Mouse (Mus musculus) liver, adult 2 months (tissue): ENCODE measurements around the gene Gm973. TPM values are rescaled to one million over a fixed set of nuclear protein-coding genes. Genes with fewer than 3 reads are reported as not detected.

Experiments
- DNase-seq: peaks from one replicate; pipeline ENCODE4 v3.0.0-alpha.2; 2011; ENCODE audit warnings: low read depth, low spot score; ENCODE audit errors: extremely low read depth
- H3K27ac ChIP-seq: fragments of 200-500 bp; replicated peaks from 2 replicates; pipeline ENCODE4 v1.5.1; 2012; ENCODE audit warnings: low read depth, mild to moderate bottlenecking, control low read depth, inconsistent platforms, low read length; ENCODE audit not compliant: insufficient read depth
- H3K27me3 ChIP-seq: fragments of 200-500 bp; 2 replicates; pipeline ENCODE4 v1.6.1; 2012; ENCODE audit warnings: mild to moderate bottlenecking, moderate library complexity, low read length, inconsistent platforms; ENCODE audit not compliant: control insufficient read depth, insufficient read depth
- H3K36me3 ChIP-seq: fragments of 200-500 bp; 2 replicates; pipeline ENCODE4 v1.6.1; 2012; ENCODE audit warnings: low read length, inconsistent platforms; ENCODE audit not compliant: control insufficient read depth, insufficient read depth
- H3K4me1 ChIP-seq: fragments of 200-500 bp; 2 replicates; pipeline ENCODE4 v1.6.1; 2011; ENCODE audit warnings: low read length; ENCODE audit not compliant: control insufficient read depth, insufficient read depth
- H3K4me3 ChIP-seq: fragments of 200-500 bp; 2 replicates; pipeline ENCODE4 v1.5.1; 2011; ENCODE audit warnings: low read depth, mild to moderate bottlenecking, control low read depth, low read length, moderate library complexity; ENCODE audit not compliant: insufficient read depth
- H3K79me2 ChIP-seq: fragments of 200-500 bp; 2 replicates; pipeline ENCODE4 v1.6.1; 2012; ENCODE audit warnings: inconsistent platforms, mild to moderate bottlenecking, low read length, moderate library complexity; ENCODE audit not compliant: control insufficient read depth, insufficient read depth
- H3K9ac ChIP-seq: fragments of 200-500 bp; 2 replicates; pipeline ENCODE4 v1.6.1; 2012; ENCODE audit warnings: low read depth, mild to moderate bottlenecking, control low read depth, inconsistent platforms, low read length
- CTCF ChIP-seq: fragments of 200-500 bp; IDR thresholded peaks from 2 replicates; pipeline ENCODE4 v1.5.1; 2011; ENCODE audit warnings: low read depth, low read length, control low read depth
- POLR2A ChIP-seq: fragments of 200-500 bp; IDR thresholded peaks from 2 replicates; pipeline ENCODE4 v1.6.1; 2011; ENCODE audit warnings: low read length, control low read depth; ENCODE audit not compliant: insufficient read depth; ENCODE audit errors: extremely low read depth
- WGBS: fragments of 180-500 bp; shearing (Covaris S2); methylation state at CpG from one replicate; pipeline ENCODE4 v1.1.7; 2018; 5-methylcytosine and 5-hydroxymethylcytosine counted together
- polyA plus RNA-seq: library from polyadenylated mRNA; depleted of rRNA; stranded (reverse); fragments of >200 nt; gene quantifications from 2 replicates; pipeline ENCODE4 v1.2.3, GENCODE M21; 2012
- total RNA-seq: library from RNA; depleted of rRNA; stranded (reverse); fragments of >200 nt; gene quantifications from 2 replicates; pipeline ENCODE4 v1.2.3, GENCODE M21; 2014

Gm973 gene
- total and polyA plus RNA-seq, 2 experiments: not detected

GRCm38 (mm10) chr1:59475618-59476017 is 40.4 kb upstream of the Gm973 start:
- Histone ChIP-seq H3K27me3 (no peaks in the 10 kb centered on the region), H3K27ac (no peak overlapping the region), H3K9ac (no peak overlapping the region), H3K36me3 (no peaks in the 10 kb centered on the region), H3K4me3 (no peak overlapping the region), H3K79me2 (no peaks in the 10 kb centered on the region), H3K4me1 (no peaks in the 10 kb centered on the region)
- WGBS: 47% methylated on average over 2 of the region's 2 CpGs
- DNase-seq: no peak
- TF ChIP-seq POLR2A (no peak), CTCF (no peak)

GRCm38 (mm10) chr1:59478911-59479310 is 37.2 kb upstream of the Gm973 start:
- TF ChIP-seq POLR2A (no peak), CTCF (no peak)
- H3K9ac ChIP-seq: no peak overlapping the region
- H3K4me3 ChIP-seq: no peak overlapping the region
- 0 out of 2 replicates have a peak, but pooled peaks cover 2% of the 10 kb centered on the region for H3K4me1 ChIP-seq
- no peak overlapping the region for H3K27ac ChIP-seq
- no peak for DNase-seq
- H3K79me2 ChIP-seq: peaks cover 17% of the 10 kb centered on the region
- WGBS: 73% methylated on average over 3 of the region's 3 CpGs
- H3K27me3 ChIP-seq: no peaks in the 10 kb centered on the region
- no peaks in the 10 kb centered on the region for H3K36me3 ChIP-seq

GRCm38 (mm10) chr1:59480821-59481455 is 35.1 kb upstream of the Gm973 start:
- TF ChIP-seq CTCF (no peak), POLR2A (no peak)
- DNase-seq: no peak
- WGBS: 44% methylated on average over 23 of the region's 23 CpGs

GRCm38 (mm10) chr1:59481456-59482291 is 34.4 kb upstream of the Gm973 start:
- peak overlapping the region; percentile 90 for H3K27ac ChIP-seq

More at GRCm38 (mm10) chr1:59480821-59481455, 35.1 kb upstream of the Gm973 start:
- H3K9ac ChIP-seq: peak overlapping the region; percentile 76
- peaks cover 26% of the 10 kb centered on the region for H3K79me2 ChIP-seq
- 0 out of 2 replicates have a peak, but pooled peaks cover 2% of the 10 kb centered on the region for H3K4me1 ChIP-seq
- H3K27ac ChIP-seq: peak overlapping the region; percentile 77
- H3K27me3 ChIP-seq: no peaks in the 10 kb centered on the region
- H3K36me3 ChIP-seq: no peaks in the 10 kb centered on the region
- peak overlapping the region; percentile 52 for H3K4me3 ChIP-seq

GRCm38 (mm10) chr1:59482331-59482695 is 33.8 kb upstream of the Gm973 start, which contains the start of gene Fzd7:
Fzd7 (plus strand) TSS chr1:59482424.
- WGBS: under 1% methylated on average over 35 of the region's 35 CpGs
- TF ChIP-seq CTCF (no peak), POLR2A (no peak)
- Histone ChIP-seq H3K9ac (peak within 1 kb of the TSS; percentile 93), H3K4me1 (peaks cover 6% of the 10 kb centered on the region; the same call in 1 of the 2 replicates), H3K4me3 (peak within 1 kb of the TSS; percentile 81), H3K27me3 (no peaks in the 10 kb centered on the region), H3K36me3 (no peaks in the 10 kb centered on the region), H3K27ac (peak within 1 kb of the TSS; percentile 90), H3K79me2 (peaks cover 26% of the 10 kb centered on the region)
- no peak for DNase-seq

More at GRCm38 (mm10) chr1:59481456-59482291, 34.4 kb upstream of the Gm973 start:
- WGBS: under 1% methylated on average over 57 of the region's 57 CpGs
- Histone ChIP-seq H3K9ac (peak overlapping the region; percentile 93), H3K4me3 (peak overlapping the region; percentile 81), H3K27me3 (no peaks in the 10 kb centered on the region), H3K4me1 (peaks cover 5% of the 10 kb centered on the region; the same call in 1 of the 2 replicates), H3K79me2 (peaks cover 26% of the 10 kb centered on the region), H3K36me3 (no peaks in the 10 kb centered on the region)
- TF ChIP-seq CTCF (0 out of 2 replicates have a peak, but pooled peaks have one; percentile 18), POLR2A (peak; percentile 99)
- peak; percentile 92 for DNase-seq
